Mouse (Mus musculus): ENCODE results near the gene Ncoa1.

GRCm38 (mm10) chr12:4406155-4406554 is 70.8 kb downstream of the Ncoa1 start:
- TF ChIP-seq CTCF (IDR thresholded peaks at IDR 0.05; ENCODE audit: low read depth, low read length) (no peak), POLR2A (IDR thresholded peaks at IDR 0.05; ENCODE audit: extremely low read depth, insufficient read depth, low read length) (no peak)

Measured in liver, adult 2 months (tissue).